Mouse (Mus musculus) bone marrow macrophage, adult 2 months (primary cell): Measurements from ENCODE around the gene Ptges.

Experiments used
- CTCF ChIP-seq: IDR thresholded peaks from 2 replicates; pipeline ENCODE4 v1.5.1; 2012; ENCODE audit warnings: low read depth, mild to moderate bottlenecking, low read length, moderate library complexity
- POLR2A ChIP-seq: IDR thresholded peaks from 2 replicates; pipeline ENCODE4 v1.6.1; 2012; ENCODE audit warnings: mild to moderate bottlenecking, low read depth, low read length, borderline replicate concordance

- TF ChIP-seq CTCF (peak; percentile 84), POLR2A (no peak)
Observed at GRCm38 (mm10) chr2:30942603-30943011, 12.9 kb upstream of the Ptges start.
